Mouse (Mus musculus) gastrocnemius, adult 8-10 months (tissue): Measurements from ENCODE around the gene Mapk6. TPM values are rescaled to one million over a fixed set of nuclear protein-coding genes. Genes with fewer than 3 reads are reported as not detected.
A peak's percentile ranks its signal among the peaks of the same experiment; 100 is the strongest.
"Not testable (repeated sequence)": the region's sequence is repeated elsewhere in the genome, so short reads cannot be mapped to it uniquely, and the experiment has no call there.

Source experiments
- DNase-seq, 2 experiments: peaks; one replicate each; pipeline ENCODE4 v3.0.0; 2022; ENCODE audit warnings: low spot score in 2 of 2
- total RNA-seq, 4 experiments: library from RNA; stranded (reverse); gene quantifications; 2 replicates each; pipeline ENCODE4 v1.2.4; 2022

Mapk6 gene
- total RNA-seq, 4 experiments from 2014 or later, result 28.5 to 36.0 (median 30.5) TPM

DNA sequence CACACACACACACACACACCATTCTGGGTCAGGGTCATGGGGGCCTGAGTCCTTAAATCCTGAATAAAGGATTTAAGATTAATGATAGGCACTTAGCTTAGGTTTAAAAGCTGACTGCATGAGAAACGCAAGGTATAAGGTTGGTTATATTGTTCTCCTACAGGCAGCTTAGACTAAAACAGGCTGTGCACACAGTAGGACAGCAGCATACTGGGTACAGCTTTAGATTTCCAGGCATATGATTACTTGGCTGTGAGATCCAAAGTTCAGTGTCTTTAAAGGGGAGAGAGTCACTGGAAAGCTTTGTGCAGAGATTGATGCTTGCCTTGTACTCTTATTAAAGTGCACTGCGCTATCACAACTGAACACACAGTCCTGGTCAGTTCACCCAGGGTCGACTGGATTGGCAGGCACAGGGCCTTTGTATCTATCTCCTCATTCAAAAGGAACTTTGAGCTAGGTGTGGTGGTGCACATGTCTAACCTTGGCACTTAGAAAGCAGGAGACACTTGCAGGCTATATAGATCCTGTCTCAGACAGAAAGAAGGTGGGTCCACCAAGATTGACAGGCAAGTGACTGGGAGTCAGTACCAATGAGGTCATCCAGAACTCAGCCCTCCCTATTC is 25.4 kb downstream of the Mapk6 start:
- no peak for DNase-seq

DNA sequence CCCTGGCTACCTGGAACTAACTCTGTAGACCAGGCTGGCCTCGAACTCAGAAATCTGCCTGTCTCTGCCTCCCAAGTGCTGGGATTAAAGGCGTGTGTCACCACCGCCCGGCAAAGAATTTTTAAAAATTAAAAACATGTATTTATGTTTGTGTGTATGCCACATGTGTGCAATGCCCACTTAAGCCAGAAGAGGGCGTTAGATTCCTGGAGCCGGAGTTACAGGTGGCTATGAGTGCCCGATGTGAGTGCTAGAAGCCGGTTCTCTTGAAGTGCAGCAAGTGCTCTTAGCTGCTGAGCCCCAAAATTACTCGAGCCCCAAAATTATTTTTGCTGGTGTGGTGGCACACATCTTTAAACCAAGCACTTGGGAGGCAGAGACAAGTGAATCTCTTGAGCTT is 26.0 kb downstream of the Mapk6 start:
- no peak for DNase-seq

DNA sequence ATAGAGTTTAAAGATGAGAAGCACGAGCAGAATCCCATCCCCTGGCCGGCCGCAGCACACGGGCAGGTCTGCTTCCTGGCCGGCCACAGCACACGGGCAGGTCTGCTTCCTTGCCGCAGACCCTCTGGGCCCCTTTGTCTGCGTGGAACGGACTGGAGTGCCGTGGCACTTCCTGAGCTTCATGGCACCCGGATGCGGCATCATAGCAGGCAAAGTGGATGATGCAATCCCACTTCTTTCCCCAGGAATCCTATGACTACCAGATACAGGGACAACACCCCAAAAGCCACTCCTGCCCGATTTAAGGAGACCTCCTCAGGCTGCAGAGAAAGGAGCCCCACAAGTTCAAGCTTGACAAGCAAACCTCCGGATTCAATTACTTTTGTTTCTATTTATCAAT is 27.0 kb downstream of the Mapk6 start:
- DNase-seq, result no peak

DNA sequence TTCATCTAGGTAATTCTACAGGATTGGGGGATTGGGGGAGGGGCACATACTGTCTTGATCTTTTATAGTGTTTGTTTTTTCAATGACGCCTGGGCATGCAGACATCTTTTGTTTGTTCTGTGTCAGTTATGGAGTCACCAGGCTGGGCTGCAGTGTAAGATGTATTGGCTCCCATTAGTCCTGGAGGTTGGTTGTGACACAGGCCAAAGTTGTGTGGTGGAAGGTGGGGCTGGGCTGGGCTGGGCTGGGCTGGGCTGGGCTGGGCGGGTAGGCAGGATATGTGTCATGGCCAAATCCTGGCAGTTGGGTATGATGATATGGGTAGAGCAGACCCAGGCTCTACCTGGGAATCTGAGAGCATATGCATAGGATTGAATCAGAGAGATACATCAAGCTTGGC is 31.0 kb downstream of the Mapk6 start:
- no peak for DNase-seq

GRCm38 (mm10) chr9:75376428-75376827 is 33.4 kb downstream of the Mapk6 start:
- DNase-seq, result no peak

DNA sequence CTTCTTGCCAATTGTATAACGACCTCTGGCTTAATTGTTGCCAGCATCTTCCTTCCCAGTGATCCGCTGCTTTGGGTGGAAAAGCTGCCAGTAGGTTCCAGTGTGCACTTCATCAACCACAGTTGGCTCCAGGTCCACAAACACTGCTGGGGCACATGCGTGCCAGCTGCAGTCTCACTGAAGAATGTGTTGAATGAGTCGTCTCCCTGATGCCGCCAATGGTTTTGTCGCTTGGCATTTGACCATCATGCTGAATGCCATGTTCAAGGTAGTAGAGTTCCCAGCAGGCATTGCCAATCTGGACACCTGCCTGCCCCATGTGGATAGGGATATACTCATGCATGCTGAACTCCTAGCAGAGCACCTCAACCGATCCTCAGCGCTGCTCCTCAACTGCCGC is 34.2 kb downstream of the Mapk6 start:
- no peak for DNase-seq

GRCm38 (mm10) chr9:75368779-75369178 is 41.0 kb downstream of the Mapk6 start:
- no peak for DNase-seq

GRCm38 (mm10) chr9:75366191-75366590 is 43.6 kb downstream of the Mapk6 start:
- DNase-seq, result no peak

- no peak for DNase-seq
Measured at GRCm38 (mm10) chr9:75365195-75365594, 44.6 kb downstream of the Mapk6 start.

GRCm38 (mm10) chr9:75363702-75364101 is 46.1 kb downstream of the Mapk6 start:
- DNase-seq, result not testable (repeated sequence)

GRCm38 (mm10) chr9:75363001-75363400 is 46.8 kb downstream of the Mapk6 start:
- DNase-seq, result no peak

GRCm38 (mm10) chr9:75362201-75362600 is 47.6 kb downstream of the Mapk6 start:
- DNase-seq, result no peak

- DNase-seq, result peak; percentile 26 to 42
Measured at GRCm38 (mm10) chr9:75361699-75362098, 48.1 kb downstream of the Mapk6 start.

- no peak for DNase-seq
Measured at GRCm38 (mm10) chr9:75357087-75357654, 52.6 kb downstream of the Mapk6 start.

- DNase-seq, result no peak
Measured at GRCm38 (mm10) chr9:75355783-75356182, 54.0 kb downstream of the Mapk6 start.

- DNase-seq, result no peak
Measured at GRCm38 (mm10) chr9:75353094-75353493, 56.7 kb downstream of the Mapk6 start.

DNA sequence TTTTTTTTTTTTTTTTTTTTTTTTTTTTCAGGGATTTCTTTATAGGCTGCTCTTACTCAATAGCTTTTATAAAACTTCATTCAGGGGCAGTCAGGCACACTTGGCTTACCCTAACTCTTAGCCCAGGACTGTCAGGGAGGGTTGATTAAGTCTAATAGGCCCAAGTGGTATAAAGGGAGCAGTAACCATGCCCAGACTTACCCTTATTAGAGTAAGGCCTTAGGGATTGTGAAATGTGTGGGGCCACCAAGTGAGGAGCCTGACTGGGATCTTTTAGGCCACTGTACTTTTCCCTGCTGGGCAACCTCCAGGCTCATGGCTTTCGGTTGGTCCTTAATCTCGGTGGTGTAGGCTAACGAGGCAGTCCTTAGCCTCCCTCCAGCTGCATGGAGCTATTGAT is 61.2 kb downstream of the Mapk6 start:
- DNase-seq, result no peak

GRCm38 (mm10) chr9:75348066-75348465 is 61.7 kb downstream of the Mapk6 start:
- DNase-seq, result no peak

DNA sequence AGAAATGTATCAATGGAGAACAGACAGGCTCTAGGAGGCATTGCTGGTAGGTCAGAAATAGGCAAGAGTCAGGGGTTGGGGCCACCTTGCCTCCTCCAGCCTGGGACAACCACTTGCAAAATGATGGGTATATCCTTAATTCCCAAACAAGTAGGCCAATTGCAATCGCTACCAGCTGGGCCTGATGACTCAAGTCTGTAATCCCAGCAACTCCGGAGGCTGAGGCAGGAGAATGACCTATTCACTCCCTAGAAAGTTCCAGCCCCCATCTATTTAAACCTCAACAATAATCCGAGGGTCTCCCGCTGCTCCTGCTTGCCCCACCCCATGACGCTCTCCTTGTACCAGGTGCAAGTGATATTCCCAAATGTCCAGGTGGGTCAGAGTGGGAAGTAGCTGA is 62.3 kb downstream of the Mapk6 start, which contains the start of gene Bcl2l10:
TSS of gene Bcl2l10 (plus strand) at position 301 of the 400 bp plus-strand sequence.
- no peak for DNase-seq

- no peak for DNase-seq
Measured at GRCm38 (mm10) chr9:75342433-75342832, 67.4 kb downstream of the Mapk6 start.

DNA sequence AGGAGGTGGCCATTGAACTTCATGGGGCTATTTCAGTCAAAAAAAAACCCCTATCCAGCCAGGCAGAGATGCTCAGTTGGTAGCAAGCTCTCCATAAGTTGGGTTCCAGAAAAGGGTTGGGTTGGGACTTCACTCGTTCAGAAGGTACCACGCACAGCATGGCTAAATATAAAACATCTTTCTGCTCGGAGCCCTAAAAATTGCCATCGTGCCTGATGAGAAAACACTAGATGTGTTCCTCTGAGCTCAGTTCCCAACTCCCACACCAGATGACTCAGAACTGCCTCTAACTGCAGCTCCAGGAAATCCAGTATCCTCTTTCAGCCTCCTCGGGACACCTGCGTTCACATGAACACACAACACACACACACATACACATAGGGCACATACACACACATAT is 71.8 kb downstream of the Mapk6 start:
- no peak for DNase-seq

DNA sequence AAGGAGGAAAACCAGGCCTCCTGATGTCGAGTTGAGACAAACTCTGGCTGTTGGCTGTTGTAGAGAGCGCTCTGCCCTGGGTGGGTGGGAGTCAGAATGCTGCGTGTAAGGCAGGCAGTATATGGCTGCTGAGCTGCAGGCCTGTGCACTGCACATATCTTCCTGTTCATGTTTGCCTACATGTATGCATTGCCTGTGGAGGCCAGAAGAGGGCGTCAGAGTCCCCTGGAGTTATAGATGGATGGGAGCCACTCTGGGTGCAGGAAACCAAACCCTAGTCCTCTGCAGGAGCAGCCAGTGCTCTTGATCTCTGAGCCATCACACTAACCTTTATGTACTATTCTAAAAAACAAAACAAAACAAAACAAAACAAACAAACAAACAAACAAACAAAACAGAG is 75.4 kb downstream of the Mapk6 start:
- no peak for DNase-seq

- no peak for DNase-seq
Measured at GRCm38 (mm10) chr9:75330821-75331220, 79.0 kb downstream of the Mapk6 start.
